Mouse (Mus musculus) liver, embryonic 16.5 days (tissue): ENCODE data around the gene Xxylt1. TPM values are rescaled to one million over a fixed set of nuclear protein-coding genes. Genes with fewer than 3 reads are reported as not detected.

Experiments
- ATAC-seq: fragments of 200-750 bp; cut with Nextera tagmentation; 2 replicates; pipeline ENCODE4 v1.8.0; 2017; ENCODE audit warnings: low read depth, mild to moderate bottlenecking, moderate number of reproducible peaks, moderate library complexity
- H3K27ac ChIP-seq: fragments of 300-500 bp; sonication (generic); 2 replicates; pipeline ENCODE4 v1.5.1; 2014; ENCODE audit warnings: mild to moderate bottlenecking, low read length
- H3K27me3 ChIP-seq: fragments of 300-500 bp; sonication (generic); 2 replicates; pipeline ENCODE4 v1.6.1; 2014; ENCODE audit warnings: low read depth, low read length, mixed read lengths; ENCODE audit not compliant: control insufficient read depth, insufficient read depth
- H3K36me3 ChIP-seq: fragments of 300-500 bp; sonication (generic); 2 replicates; pipeline ENCODE4 v1.6.1; 2014; ENCODE audit warnings: mild to moderate bottlenecking; ENCODE audit not compliant: control insufficient read depth, insufficient read depth
- H3K4me1 ChIP-seq: fragments of 300-500 bp; sonication (generic); 2 replicates; pipeline ENCODE4 v1.6.1; 2014; ENCODE audit warnings: low read depth, low read length, mixed read lengths; ENCODE audit not compliant: control insufficient read depth
- H3K4me2 ChIP-seq: fragments of 300-500 bp; sonication (generic); 2 replicates; pipeline ENCODE4 v1.6.1; 2014; ENCODE audit warnings: low read depth, low read length, mixed read lengths
- H3K4me3 ChIP-seq: fragments of 300-500 bp; sonication (generic); 2 replicates; pipeline ENCODE4 v1.5.1; 2014; ENCODE audit warnings: low read depth, mild to moderate bottlenecking, low read length
- H3K9ac ChIP-seq: fragments of 300-500 bp; sonication (generic); 2 replicates; pipeline ENCODE4 v1.6.1; 2014; ENCODE audit warnings: low read depth, low read length
- H3K9me3 ChIP-seq: fragments of 300-500 bp; sonication (generic); replicated peaks from 2 replicates; pipeline ENCODE4 v1.6.1; 2016; ENCODE audit warnings: low read length; ENCODE audit not compliant: control insufficient read depth
- WGBS: fragments of 180-500 bp; shearing (Covaris S2); extraction: QIAGEN DNeasy Blood & Tissue Kit; methylation state at CpG from one replicate; pipeline ENCODE4 v1.1.7; 2014; ENCODE audit not compliant: insufficient replicate concordance; 5-methylcytosine and 5-hydroxymethylcytosine counted together
- polyA plus RNA-seq: library from polyadenylated mRNA; unstranded; fragments of >200 nt; fragmentation: Nextera tagmentation; extraction: Ambion mirVana; gene quantifications from 2 replicates; pipeline ENCODE4 v1.2.1, GENCODE M21; 2015

Gene Xxylt1
- polyA plus RNA-seq, 1 experiment from 2014 or later = 1.2 TPM

DNA sequence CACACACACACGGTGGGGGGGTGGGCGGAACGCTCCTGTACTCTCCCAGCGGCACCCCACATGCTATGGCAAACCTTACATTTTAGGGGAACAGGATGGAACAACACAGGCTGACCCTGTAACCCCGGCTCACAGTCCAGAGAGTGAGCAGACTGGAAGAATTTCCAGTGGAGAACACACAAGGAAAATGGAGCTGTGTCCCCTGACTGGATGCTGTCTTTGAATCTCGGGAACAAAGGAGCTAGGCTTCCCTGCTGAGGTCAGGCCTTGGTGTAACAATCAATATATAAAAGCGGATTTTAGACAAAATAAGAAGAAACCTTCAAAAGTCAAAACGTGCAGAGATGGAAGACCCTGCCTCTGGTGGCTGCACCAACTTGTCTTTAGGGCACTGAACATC, 57.4 kb downstream of the Xxylt1 start:
- Histone ChIP-seq H3K36me3 (no peaks in the 10 kb centered on the region), H3K4me3 (no peak overlapping the region), H3K27ac (no peak overlapping the region), H3K27me3 (no peaks in the 10 kb centered on the region), H3K9me3 (no peaks in the 10 kb centered on the region), H3K4me2 (no peak overlapping the region), H3K4me1 (peaks cover 6% of the 10 kb centered on the region), H3K9ac (no peak overlapping the region)
- WGBS = 75% methylated on average over 8 of the region's 8 CpGs
- ATAC-seq = no peak

DNA sequence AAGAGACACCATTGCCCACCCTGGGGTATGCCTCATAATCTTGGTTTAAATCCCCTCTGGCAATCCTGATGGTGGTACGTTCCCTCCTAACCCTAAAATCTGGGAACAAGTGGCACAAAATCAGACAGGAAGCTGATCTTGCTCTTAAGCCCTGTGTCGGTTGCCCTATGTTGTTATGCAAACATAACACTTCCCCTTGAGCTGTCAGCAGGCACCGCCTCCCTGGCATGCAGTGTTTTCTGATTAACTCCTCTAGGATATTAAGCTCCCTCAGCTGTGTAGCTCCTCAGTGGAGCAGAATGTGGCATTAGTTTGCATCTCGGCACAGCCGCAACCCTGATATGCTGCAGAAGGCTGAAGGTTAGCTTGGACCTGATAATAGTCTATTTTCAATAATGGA, 58.9 kb downstream of the Xxylt1 start:
- Histone ChIP-seq H3K27me3 (no peaks in the 10 kb centered on the region), H3K4me3 (no peak overlapping the region), H3K9me3 (no peaks in the 10 kb centered on the region), H3K27ac (no peak overlapping the region), H3K4me1 (peaks cover 6% of the 10 kb centered on the region), H3K4me2 (no peak overlapping the region), H3K36me3 (no peaks in the 10 kb centered on the region), H3K9ac (no peak overlapping the region)
- WGBS = 37% methylated on average over 5 of the region's 5 CpGs
- no peak for ATAC-seq

- Histone ChIP-seq H3K27ac (no peak overlapping the region), H3K4me1 (peaks cover 3% of the 10 kb centered on the region), H3K9me3 (no peaks in the 10 kb centered on the region), H3K27me3 (no peaks in the 10 kb centered on the region), H3K36me3 (no peaks in the 10 kb centered on the region), H3K4me3 (no peak overlapping the region), H3K9ac (no peak overlapping the region), H3K4me2 (no peak overlapping the region)
- no peak for ATAC-seq
- WGBS = 57% methylated on average over 3 of the region's 3 CpGs
These were observed 61.7 kb downstream of the Xxylt1 start for GRCm38 (mm10) chr16:31019514-31019913.

DNA sequence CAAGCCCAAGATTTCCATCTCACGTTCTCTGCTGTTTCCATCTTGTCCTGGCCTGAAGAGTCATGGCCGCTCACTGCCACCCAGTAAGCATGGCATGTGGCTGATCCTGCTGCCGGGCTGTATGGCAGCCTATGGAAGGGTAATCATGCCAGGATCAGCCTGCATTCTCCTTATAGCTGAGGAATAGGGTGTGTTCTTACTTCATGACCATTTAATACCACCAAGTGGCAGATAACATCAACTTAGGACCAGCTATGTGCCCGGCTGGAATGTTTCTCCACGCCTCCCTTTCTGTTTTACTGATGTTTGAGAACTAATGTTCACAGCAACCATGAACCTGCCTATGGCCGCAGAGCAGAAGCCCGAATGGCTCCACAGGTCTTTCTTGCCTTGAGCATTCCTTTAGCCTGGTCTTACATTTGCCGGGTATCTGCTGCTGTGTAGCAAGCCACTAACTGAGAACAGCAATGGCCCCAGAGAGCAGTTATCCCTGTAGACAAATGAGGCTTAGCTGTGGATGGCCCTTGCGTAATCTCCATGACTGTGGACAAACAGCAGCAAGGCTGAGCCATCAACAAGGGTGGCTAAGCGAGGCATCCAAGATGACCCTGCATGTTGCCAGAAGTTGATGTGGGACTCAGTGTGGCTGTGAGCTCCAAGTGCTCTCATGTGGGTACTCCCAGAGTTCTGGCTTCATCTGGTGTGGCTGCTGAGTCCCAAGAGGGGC, 63.4 kb downstream of the Xxylt1 start:
- Histone ChIP-seq H3K4me1 (peaks cover 3% of the 10 kb centered on the region), H3K36me3 (no peaks in the 10 kb centered on the region), H3K4me3 (no peak overlapping the region), H3K9ac (no peak overlapping the region), H3K27me3 (no peaks in the 10 kb centered on the region), H3K27ac (no peak overlapping the region), H3K4me2 (no peak overlapping the region), H3K9me3 (no peaks in the 10 kb centered on the region)
- ATAC-seq = no peak
- WGBS = 71% methylated on average over 10 of the region's 10 CpGs

- Histone ChIP-seq H3K4me1 (no peaks in the 10 kb centered on the region; the same call in none of the 2 replicates), H3K9me3 (no peaks in the 10 kb centered on the region), H3K27ac (no peak overlapping the region), H3K4me3 (no peak overlapping the region), H3K27me3 (no peaks in the 10 kb centered on the region), H3K4me2 (no peak overlapping the region), H3K9ac (no peak overlapping the region), H3K36me3 (no peaks in the 10 kb centered on the region)
- WGBS = 54% methylated on average over 2 of the region's 2 CpGs
- no peak for ATAC-seq
These were observed 64.6 kb downstream of the Xxylt1 start for GRCm38 (mm10) chr16:31016669-31017068.

DNA sequence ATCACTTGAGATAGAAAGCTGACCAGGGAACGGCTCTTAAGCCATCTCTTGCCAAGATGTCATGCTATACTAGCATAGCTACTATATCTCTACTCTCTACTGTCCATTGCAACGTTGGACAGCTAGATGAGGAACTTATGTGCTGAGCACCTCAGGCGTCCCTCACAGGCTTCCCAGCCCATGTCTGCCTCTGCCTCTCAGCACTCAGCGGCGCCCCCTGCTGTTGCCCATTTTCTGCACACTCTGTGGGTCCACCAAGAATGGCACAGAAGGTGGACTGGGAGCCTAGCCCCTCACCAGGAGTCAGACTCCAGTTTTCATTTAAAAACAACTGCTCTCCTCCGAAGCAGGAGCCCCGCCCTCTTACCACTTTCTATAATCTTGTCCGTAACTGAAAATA, 65.1 kb downstream of the Xxylt1 start:
- Histone ChIP-seq H3K9ac (no peak overlapping the region), H3K4me3 (no peak overlapping the region), H3K27ac (no peak overlapping the region), H3K9me3 (no peaks in the 10 kb centered on the region), H3K4me2 (no peak overlapping the region), H3K4me1 (no peaks in the 10 kb centered on the region; the same call in 1 of the 2 replicates), H3K27me3 (no peaks in the 10 kb centered on the region), H3K36me3 (no peaks in the 10 kb centered on the region)
- 51% methylated on average over 8 of the region's 8 CpGs for WGBS
- no peak for ATAC-seq

GRCm38 (mm10) chr16:31015271-31015670, 66.0 kb downstream of the Xxylt1 start:
- H3K27me3 ChIP-seq = no peaks in the 10 kb centered on the region
- no peaks in the 10 kb centered on the region for H3K36me3 ChIP-seq
- no peak for ATAC-seq
- no peak overlapping the region for H3K4me2 ChIP-seq
- no peaks in the 10 kb centered on the region for H3K4me1 ChIP-seq
- 68% methylated on average over 1 of the region's 1 CpGs for WGBS
- no peak overlapping the region for H3K27ac ChIP-seq
- no peak overlapping the region for H3K9ac ChIP-seq
- H3K9me3 ChIP-seq = no peaks in the 10 kb centered on the region
- H3K4me3 ChIP-seq = no peak overlapping the region

DNA sequence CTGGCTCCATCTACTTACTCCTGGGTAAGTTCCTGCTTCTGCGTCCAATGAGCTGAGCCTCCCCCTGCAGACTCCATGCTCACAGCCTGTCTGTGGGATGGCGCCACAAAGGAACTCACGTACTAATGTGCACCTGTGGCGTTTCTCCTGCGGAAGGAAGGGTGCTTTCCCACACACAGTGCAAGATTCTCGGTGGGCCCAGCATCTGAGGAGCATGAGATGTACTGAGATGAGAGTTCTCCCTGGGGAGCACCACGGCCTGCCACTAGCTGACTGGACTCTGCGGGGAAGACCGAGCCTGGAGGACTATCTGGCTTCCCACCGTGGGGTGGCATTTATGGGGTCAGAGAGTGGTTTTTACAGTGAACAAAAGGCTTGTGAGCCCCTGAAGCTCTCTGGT, 69.0 kb downstream of the Xxylt1 start:
- no peak overlapping the region for H3K9ac ChIP-seq
- H3K4me3 ChIP-seq = no peak overlapping the region
- WGBS = 78% methylated on average over 10 of the region's 10 CpGs
- H3K36me3 ChIP-seq = no peaks in the 10 kb centered on the region
- no peaks in the 10 kb centered on the region for H3K4me1 ChIP-seq
- ATAC-seq = no peak
- H3K9me3 ChIP-seq = no peaks in the 10 kb centered on the region
- H3K27me3 ChIP-seq = no peaks in the 10 kb centered on the region
- H3K4me2 ChIP-seq = no peak overlapping the region
- no peak overlapping the region for H3K27ac ChIP-seq

GRCm38 (mm10) chr16:31010443-31010842, 70.8 kb downstream of the Xxylt1 start:
- Histone ChIP-seq H3K9ac (no peak overlapping the region), H3K9me3 (no peaks in the 10 kb centered on the region), H3K27ac (no peak overlapping the region), H3K4me2 (no peak overlapping the region), H3K27me3 (no peaks in the 10 kb centered on the region), H3K4me3 (no peak overlapping the region), H3K4me1 (no peaks in the 10 kb centered on the region), H3K36me3 (no peaks in the 10 kb centered on the region)
- WGBS = 59% methylated on average over 5 of the region's 5 CpGs
- no peak for ATAC-seq
